Mouse (Mus musculus) G1E (cell line): ENCODE data around the gene Il16.

Experiments used
- CTCF ChIP-seq: IDR thresholded peaks from 2 replicates; pipeline ENCODE4 v1.5.1; 2012; ENCODE audit warnings: low read depth, low read length, inconsistent platforms, mixed read lengths
- GATA1 ChIP-seq: IDR thresholded peaks from 2 replicates; pipeline ENCODE4 v1.6.1; 2012; ENCODE audit warnings: borderline replicate concordance, low read length, inconsistent platforms, mixed read lengths
- GATA2 ChIP-seq: IDR thresholded peaks from 2 replicates; pipeline ENCODE4 v1.6.1; 2012; ENCODE audit warnings: low read depth, low read length, inconsistent platforms, borderline replicate concordance
- POLR2AphosphoS5 ChIP-seq: IDR thresholded peaks from 2 replicates; pipeline ENCODE4 v1.6.1; 2012; ENCODE audit warnings: low read depth, low read length, inconsistent platforms; ENCODE audit not compliant: insufficient replicate concordance
- TAL1 ChIP-seq: conservative IDR thresholded peaks from 2 replicates; pipeline ENCODE4 v1.6.1; 2012; ENCODE audit warnings: low read depth, low read length, inconsistent platforms, mixed read lengths

GRCm38 (mm10) chr7:83725801-83726200 is 19.7 kb downstream of the Il16 start:
- TF ChIP-seq CTCF (no peak), TAL1 (no peak), POLR2AphosphoS5 (no peak), GATA1 (no peak), GATA2 (no peak)
